Mouse (Mus musculus) MEL (cell line): ENCODE measurements at regions not wholly inside any gene's neighbourhood (a gene's known extent, or its start where the extent isn't known, plus 50 kb on each side); places are given as distances from the start of the nearest gene placed in this dataset.

Experiments
- DNase-seq: peaks from one replicate; pipeline ENCODE4 v3.0.0; 2011; ENCODE audit warnings: low read depth, low spot score
- H3K27ac ChIP-seq: 2 replicates; pipeline ENCODE4 v1.5.1; 2012; ENCODE audit warnings: low read depth, mild to moderate bottlenecking, control low read depth, low read length, moderate library complexity; ENCODE audit not compliant: control insufficient read depth
- H3K27me3 ChIP-seq, 2 experiments: fragments of 150-350 bp in 1 of 2; sonication (generic) in 1 of 2; 2 replicates each; pipeline ENCODE4 v1.6.1; 2012; ENCODE audit warnings: low read length in 2 of 2, mild to moderate bottlenecking in 2 of 2, improper control_type of control experiment in 1 of 2, moderate library complexity in 1 of 2; ENCODE audit not compliant: insufficient read depth in 2 of 2, control insufficient read depth in 1 of 2
- H3K36me3 ChIP-seq, 2 experiments: 2 replicates each; pipeline ENCODE4 v1.6.1; 2012 to 2014; ENCODE audit warnings: low read length in 2 of 2, improper control_type of control experiment in 1 of 2, inconsistent platforms in 1 of 2, mild to moderate bottlenecking in 1 of 2; ENCODE audit not compliant: insufficient read depth in 2 of 2, control insufficient read depth in 1 of 2
- H3K4me1 ChIP-seq, 2 experiments: fragments of 150-350 bp in 1 of 2; sonication (generic) in 1 of 2; 2 replicates each; pipeline ENCODE4 v1.6.1; 2012; ENCODE audit warnings: low read length in 2 of 2, improper control_type of control experiment in 1 of 2, mild to moderate bottlenecking in 1 of 2; ENCODE audit not compliant: insufficient read depth in 2 of 2, control insufficient read depth in 1 of 2
- H3K4me3 ChIP-seq, 2 experiments: fragments of 150-350 bp in 1 of 2; sonication (generic) in 1 of 2; 2 replicates each; pipeline ENCODE4 v1.5.1; 2012; ENCODE audit warnings: low read depth in 2 of 2, low read length in 2 of 2, mild to moderate bottlenecking in 2 of 2, moderate library complexity in 2 of 2, control low read depth in 1 of 2, improper control_type of control experiment in 1 of 2; ENCODE audit not compliant: control insufficient read depth in 1 of 2, insufficient read depth in 1 of 2
- H3K79me2 ChIP-seq: 2 replicates; pipeline ENCODE4 v1.6.1; 2012; ENCODE audit warnings: mild to moderate bottlenecking, low read length, moderate library complexity; ENCODE audit not compliant: control insufficient read depth, poor library complexity, insufficient read depth
- H3K9ac ChIP-seq: 2 replicates; pipeline ENCODE4 v1.6.1; 2012; ENCODE audit warnings: low read depth, mild to moderate bottlenecking, control low read depth, low read length, moderate library complexity; ENCODE audit not compliant: control insufficient read depth, poor library complexity, severe bottlenecking
- H3K9me3 ChIP-seq: fragments of 150-350 bp; sonication (generic); replicated peaks from 2 replicates; pipeline ENCODE4 v1.6.1; 2012; ENCODE audit warnings: mild to moderate bottlenecking, low read length, improper control_type of control experiment, moderate library complexity; ENCODE audit not compliant: insufficient read depth
- CHD1 ChIP-seq: IDR thresholded peaks from 2 replicates; pipeline ENCODE4 v1.6.1; 2012; ENCODE audit warnings: low read depth, mild to moderate bottlenecking, inconsistent platforms, low read length, improper control_type of control experiment
- CHD2 ChIP-seq: IDR thresholded peaks from 2 replicates; pipeline ENCODE4 v1.6.1; 2011; ENCODE audit warnings: low read length, improper control_type of control experiment
- CTCF ChIP-seq, 3 experiments: IDR thresholded peaks in 2 of 3; conservative IDR thresholded peaks in 1 of 3; 2 replicates each; pipeline ENCODE4 v1.5.1; 2011 to 2012; ENCODE audit warnings: low read length in 3 of 3, low read depth in 2 of 3, mild to moderate bottlenecking in 2 of 3, improper control_type of control experiment in 1 of 3, inconsistent platforms in 1 of 3, mixed read lengths in 1 of 3, moderate library complexity in 1 of 3; ENCODE audit not compliant: control insufficient read depth in 1 of 3, insufficient read depth in 1 of 3, poor library complexity in 1 of 3, severe bottlenecking in 1 of 3
- E2F4 ChIP-seq: IDR thresholded peaks from 2 replicates; pipeline ENCODE4 v1.6.1; 2011; ENCODE audit warnings: low read depth, low read length, improper control_type of control experiment, borderline replicate concordance
- ELF1 ChIP-seq: IDR thresholded peaks from 2 replicates; pipeline ENCODE4 v1.6.1; 2014; ENCODE audit warnings: low read depth, mild to moderate bottlenecking, inconsistent platforms, low read length, improper control_type of control experiment, moderate library complexity
- EP300 ChIP-seq, 2 experiments: IDR thresholded peaks; 2 replicates each; pipeline ENCODE4 v1.6.1; 2011; ENCODE audit warnings: improper control_type of control experiment in 2 of 2, low read length in 2 of 2, low read depth in 1 of 2, mild to moderate bottlenecking in 1 of 2
- ETS1 ChIP-seq: IDR thresholded peaks from 2 replicates; pipeline ENCODE4 v1.6.1; 2012; ENCODE audit warnings: low read depth, mild to moderate bottlenecking, inconsistent platforms, low read length, improper control_type of control experiment, moderate library complexity
- GATA1 ChIP-seq: IDR thresholded peaks from 2 replicates; pipeline ENCODE4 v1.6.1; 2011; ENCODE audit warnings: low read depth, low read length, improper control_type of control experiment
- HCFC1 ChIP-seq: IDR thresholded peaks from 2 replicates; pipeline ENCODE4 v1.6.1; 2012; ENCODE audit warnings: low read depth, mild to moderate bottlenecking, inconsistent platforms, low read length, improper control_type of control experiment, moderate library complexity
- KAT2A ChIP-seq: conservative IDR thresholded peaks from 2 replicates; pipeline ENCODE4 v1.6.1; 2012; ENCODE audit warnings: low read depth, low read length, improper control_type of control experiment, inconsistent platforms
- MAX ChIP-seq: IDR thresholded peaks from 2 replicates; pipeline ENCODE4 v1.6.1; 2011; ENCODE audit warnings: low read length, improper control_type of control experiment
- MXI1 ChIP-seq: IDR thresholded peaks from 2 replicates; pipeline ENCODE4 v1.6.1; 2011; ENCODE audit warnings: mild to moderate bottlenecking, low read depth, low read length, improper control_type of control experiment
- MYB ChIP-seq: IDR thresholded peaks from 2 replicates; pipeline ENCODE4 v1.6.1; 2011; ENCODE audit warnings: mild to moderate bottlenecking, low read depth, low read length, improper control_type of control experiment
- NELFE ChIP-seq: IDR thresholded peaks from 2 replicates; pipeline ENCODE4 v1.6.1; 2011; ENCODE audit warnings: low read depth, low read length, improper control_type of control experiment
- NRF1 ChIP-seq: IDR thresholded peaks from 2 replicates; pipeline ENCODE4 v1.6.1; 2014; ENCODE audit warnings: low read depth, mild to moderate bottlenecking, inconsistent platforms, low read length, improper control_type of control experiment, moderate library complexity; ENCODE audit not compliant: poor library complexity, insufficient read depth, severe bottlenecking
- POLR2AphosphoS5 ChIP-seq: IDR thresholded peaks from 2 replicates; pipeline ENCODE4 v1.6.1; 2012; ENCODE audit warnings: low read depth, borderline replicate concordance, mild to moderate bottlenecking, inconsistent platforms, low read length, moderate library complexity, mixed read lengths
- RCOR1 ChIP-seq: IDR thresholded peaks from 2 replicates; pipeline ENCODE4 v1.6.1; 2012; ENCODE audit warnings: low read depth, mild to moderate bottlenecking, inconsistent platforms, low read length, improper control_type of control experiment
- TAL1 ChIP-seq: IDR thresholded peaks from 2 replicates; pipeline ENCODE4 v1.6.1; 2012; ENCODE audit warnings: mild to moderate bottlenecking, inconsistent platforms, low read length, moderate library complexity, mixed read lengths
- TBP ChIP-seq: IDR thresholded peaks from 2 replicates; pipeline ENCODE4 v1.8.0; 2011; ENCODE audit warnings: low read depth, low read length, improper control_type of control experiment
- UBTF ChIP-seq: IDR thresholded peaks from 2 replicates; pipeline ENCODE4 v1.6.1; 2012; ENCODE audit warnings: low read depth, mild to moderate bottlenecking, inconsistent platforms, low read length, improper control_type of control experiment, moderate library complexity, borderline replicate concordance; ENCODE audit not compliant: insufficient read depth
- ZC3H11A ChIP-seq: IDR thresholded peaks from 2 replicates; pipeline ENCODE4 v1.6.1; 2012; ENCODE audit warnings: low read depth, mild to moderate bottlenecking, inconsistent platforms, low read length, improper control_type of control experiment
- ZNF384 ChIP-seq: IDR thresholded peaks from 2 replicates; pipeline ENCODE4 v1.6.1; 2012; ENCODE audit warnings: low read depth, mild to moderate bottlenecking, inconsistent platforms, low read length, improper control_type of control experiment

DNA sequence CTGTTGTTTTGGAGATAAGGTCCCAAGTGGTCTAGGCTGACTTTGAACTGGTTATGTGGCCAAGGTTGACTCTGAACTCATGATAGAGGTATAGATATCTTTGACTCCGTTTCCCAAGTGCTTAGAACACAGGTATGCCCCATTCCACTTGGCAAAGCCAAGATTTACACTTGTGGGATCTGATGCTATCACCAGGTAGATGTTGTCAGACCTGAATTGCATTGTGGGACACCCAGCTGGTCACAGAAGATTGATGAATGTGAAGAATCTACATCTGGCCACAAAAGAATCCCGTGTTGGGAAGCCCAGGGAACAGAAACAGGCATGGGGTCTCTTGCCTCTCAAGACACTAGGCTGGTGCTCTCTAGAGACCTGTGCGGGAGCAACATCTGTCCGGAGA, 166.4 kb downstream of the Ly86 start:
- Histone ChIP-seq H3K4me1 (peaks cover 0 to 8% of the 10 kb centered on the region in 2 experiments; a peak in 2 of 4 replicates), H3K36me3 (no peaks in the 10 kb centered on the region)
- no peak for DNase-seq

DNA sequence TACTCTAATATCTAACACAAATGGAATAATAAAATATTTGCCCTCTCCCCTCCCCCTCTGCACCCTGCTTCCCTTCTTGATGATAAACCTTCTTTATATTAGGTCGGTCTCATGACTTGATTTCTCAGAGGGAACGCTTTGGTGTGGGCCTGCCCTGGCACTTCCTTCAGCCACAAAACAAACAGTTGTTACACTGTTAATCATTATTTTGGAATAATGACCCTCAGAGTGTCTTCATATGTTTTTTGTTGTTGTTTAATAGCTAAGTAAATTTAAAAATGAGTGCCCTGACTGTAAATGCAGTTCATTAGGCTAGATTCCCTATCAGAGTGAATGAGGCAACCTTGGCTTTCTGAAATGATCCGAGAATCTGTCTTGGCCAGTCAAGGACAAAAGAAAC, 167.8 kb downstream of the Ly86 start:
- Histone ChIP-seq H3K4me1 (peaks cover 0 to 8% of the 10 kb centered on the region in 2 experiments; a peak in 2 of 4 replicates), H3K27me3 (0 out of 4 replicates have a peak, but pooled peaks cover 0 to 1% of the 10 kb centered on the region in 2 experiments), H3K4me3 (no peak overlapping the region), H3K9me3 (no peaks in the 10 kb centered on the region), H3K9ac (no peak overlapping the region), H3K27ac (no peak overlapping the region), H3K79me2 (no peaks in the 10 kb centered on the region), H3K36me3 (no peaks in the 10 kb centered on the region)
- no peak for TF ChIP-seq CHD2
- TF ChIP-seq UBTF = no peak
- no peak for TF ChIP-seq CHD1
- no peak for TF ChIP-seq E2F4
- no peak for TF ChIP-seq MYB
- no peak for TF ChIP-seq ETS1
- no peak for TF ChIP-seq POLR2AphosphoS5
- TF ChIP-seq NRF1 = no peak
- TF ChIP-seq NELFE = no peak
- TF ChIP-seq TBP = no peak
- no peak for TF ChIP-seq MXI1
- DNase-seq = no peak

More for the DNA sequence above, 166.4 kb downstream of the Ly86 start:
- Histone ChIP-seq H3K27ac (no peak overlapping the region), H3K9me3 (no peaks in the 10 kb centered on the region), H3K27me3 (no peaks in the 10 kb centered on the region), H3K79me2 (no peaks in the 10 kb centered on the region), H3K4me3 (no peak overlapping the region), H3K9ac (no peak overlapping the region)
- TF ChIP-seq HCFC1 (no peak), ZC3H11A (no peak), MAX (no peak), CTCF (IDR thresholded peaks at IDR 0.05 in 2 of 3, conservative IDR thresholded peaks at IDR 0.05 in 1 of 3; ENCODE audit: control insufficient read depth in 1 of 3, insufficient read depth in 1 of 3, low read depth in 2 of 3, low read length in 3 of 3, poor library complexity in 1 of 3, severe bottlenecking in 1 of 3) (no peak), ELF1 (no peak), MYB (no peak), MXI1 (no peak), TAL1 (no peak), GATA1 (no peak), UBTF (no peak), KAT2A (no peak), RCOR1 (no peak), EP300 (IDR thresholded peaks at IDR 0.05; ENCODE audit: low read depth in 1 of 2, low read length in 2 of 2) (no peak), TBP (no peak), ZNF384 (no peak)
